Mouse (Mus musculus) left cerebral cortex, adult 8-10 months (tissue): Measurements from ENCODE around the gene Plrg1. TPM values are rescaled to one million over a fixed set of nuclear protein-coding genes. Genes with fewer than 3 reads are reported as not detected.
A peak's percentile ranks its signal among the peaks of the same experiment; 100 is the strongest.

Source experiments
- DNase-seq, 2 experiments: peaks; one replicate each; pipeline ENCODE4 v3.0.0; 2022; ENCODE audit warnings: low spot score in 2 of 2
- total RNA-seq, 4 experiments: library from RNA; stranded (reverse); gene quantifications; 2 replicates each; pipeline ENCODE4 v1.2.4; 2022

Plrg1 gene
- total RNA-seq, 4 experiments from 2014 or later = 43.0 to 46.5 (median 44.3) TPM

GRCm38 (mm10) chr3:83052102-83052501 lies 3.2 kb upstream of the Plrg1 start:
- no peak for DNase-seq

- no peak for DNase-seq
Measured at GRCm38 (mm10) chr3:83053126-83053525, 2.2 kb upstream of the Plrg1 start.

DNA sequence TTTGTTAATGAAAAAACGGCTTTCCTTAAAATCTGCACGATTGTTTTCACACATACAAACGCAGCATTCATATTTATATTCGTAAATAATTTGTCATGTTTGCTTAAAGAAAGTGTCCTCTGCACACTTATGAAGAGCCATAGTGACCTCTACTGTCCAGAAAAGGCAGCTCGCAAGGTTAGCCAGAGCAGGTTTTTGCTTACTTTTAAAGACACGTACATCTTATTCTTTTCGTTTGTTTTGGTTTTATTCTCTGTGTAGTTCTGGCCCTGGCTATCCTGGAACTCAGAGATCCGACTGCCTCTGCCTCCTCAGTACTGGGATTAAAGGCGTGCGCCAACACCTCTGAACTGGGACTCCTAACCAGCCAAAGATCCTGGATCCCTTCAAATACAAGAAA lies 1.6 kb upstream of the Plrg1 start:
- no peak for DNase-seq

DNA sequence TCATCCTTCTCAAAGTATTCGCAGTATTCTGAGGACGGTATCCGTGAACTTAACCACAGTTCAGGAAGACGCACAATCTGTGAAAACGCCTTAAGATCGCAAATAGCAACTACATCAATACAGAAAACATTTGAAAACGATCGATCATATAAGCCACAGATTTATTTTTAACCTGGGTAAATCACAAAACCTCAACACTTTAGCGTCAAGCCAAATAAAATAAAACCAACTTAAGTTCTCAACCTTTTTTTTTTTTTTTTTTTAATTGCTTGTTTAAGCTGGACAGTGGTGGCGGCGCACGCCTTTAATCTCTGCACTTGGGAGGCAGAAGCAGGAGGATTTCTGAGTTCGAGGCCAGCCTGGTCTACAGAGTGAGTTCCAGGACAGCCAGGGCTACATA lies 563 bp upstream of the Plrg1 start:
- DNase-seq = no peak

DNA sequence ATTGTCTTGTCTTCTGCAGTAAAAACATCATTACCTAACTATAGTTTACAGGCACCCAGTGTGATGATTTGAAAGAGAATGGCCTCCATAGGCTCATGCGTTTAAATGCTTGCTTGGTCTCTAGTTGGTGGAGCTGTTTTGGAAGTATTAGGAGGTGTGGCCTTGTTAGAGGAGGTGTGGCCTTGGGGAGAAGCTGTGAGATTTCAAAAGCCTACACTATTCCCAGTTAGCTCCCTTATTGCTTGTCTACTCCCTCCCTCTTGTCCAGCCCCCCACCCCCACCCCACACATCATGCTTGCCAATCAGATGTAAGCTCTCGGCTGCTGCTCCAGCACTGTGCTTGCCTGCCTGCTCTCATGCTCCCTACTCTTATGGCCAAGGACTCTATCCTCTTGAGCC lies 1.7 kb downstream of the Plrg1 start:
- DNase-seq = no peak

DNA sequence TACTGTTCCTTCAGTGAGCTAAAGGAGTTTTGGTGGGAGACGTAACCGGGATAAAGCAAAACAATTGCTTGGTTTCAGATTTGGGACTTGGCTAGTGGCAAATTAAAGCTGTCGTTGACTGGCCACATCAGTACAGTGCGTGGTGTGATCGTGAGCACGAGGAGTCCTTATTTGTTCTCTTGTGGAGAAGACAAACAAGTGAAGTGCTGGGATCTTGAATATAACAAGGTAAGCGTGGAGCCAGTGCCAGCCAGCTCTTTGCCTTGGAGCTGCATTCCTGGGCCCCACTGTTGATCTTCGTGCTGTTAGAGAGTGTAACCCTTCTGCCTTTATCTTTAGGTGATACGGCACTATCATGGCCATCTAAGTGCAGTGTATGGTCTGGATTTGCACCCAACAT lies 12.6 kb downstream of the Plrg1 start:
- DNase-seq = no peak

DNA sequence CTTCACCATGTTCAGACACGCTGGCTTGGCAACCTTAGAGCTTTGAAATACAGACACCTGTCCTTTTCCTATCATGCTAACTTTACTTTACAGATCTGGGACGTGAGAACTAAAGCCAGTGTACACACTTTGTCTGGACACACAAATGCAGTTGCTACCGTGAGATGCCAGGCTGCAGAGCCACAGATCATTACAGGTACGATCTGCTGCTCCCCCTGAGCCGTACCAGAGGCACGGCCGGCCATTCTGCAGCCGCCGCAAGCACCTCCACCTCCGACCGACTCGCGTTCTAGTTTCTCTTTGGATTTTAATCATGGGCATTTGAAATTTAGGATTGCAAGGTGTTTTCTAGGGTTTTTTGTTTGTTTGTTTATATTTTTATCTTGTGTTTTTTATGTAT lies 13.5 kb downstream of the Plrg1 start:
- DNase-seq = no peak

- no peak for DNase-seq
Measured at GRCm38 (mm10) chr3:83070231-83070630, 14.9 kb downstream of the Plrg1 start.

DNA sequence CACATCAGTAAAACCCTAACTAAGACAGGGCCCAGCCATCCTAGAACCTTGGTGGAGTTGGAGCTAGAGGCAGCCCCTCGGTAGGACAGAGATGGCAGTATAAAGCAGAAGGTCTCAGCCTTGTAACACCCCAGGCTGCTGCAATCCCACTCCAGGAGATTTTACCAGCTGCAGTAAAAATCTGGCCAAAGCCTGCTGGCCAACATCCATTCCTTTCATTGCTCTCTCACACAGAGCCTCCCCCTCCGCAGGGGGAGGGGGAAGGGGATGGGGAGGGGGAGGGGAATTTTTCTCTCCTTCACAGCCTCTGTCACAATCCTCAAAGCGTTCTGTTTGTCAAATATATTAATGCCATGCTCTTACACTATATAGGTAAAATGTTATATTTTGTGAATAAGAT lies 21.2 kb downstream of the Plrg1 start:
- DNase-seq = peak in 1 of 2 experiments; percentile 21

GRCm38 (mm10) chr3:83080567-83081055 lies 25.3 kb downstream of the Plrg1 start:
- peak in 1 of 2 experiments; percentile 29 for DNase-seq

- no peak for DNase-seq
Measured at GRCm38 (mm10) chr3:83097586-83097985, 42.3 kb downstream of the Plrg1 start.

- no peak for DNase-seq
Measured at GRCm38 (mm10) chr3:83098546-83099034, 43.3 kb downstream of the Plrg1 start.

- DNase-seq = no peak
Measured at GRCm38 (mm10) chr3:83099139-83099538, 43.8 kb downstream of the Plrg1 start.

DNA sequence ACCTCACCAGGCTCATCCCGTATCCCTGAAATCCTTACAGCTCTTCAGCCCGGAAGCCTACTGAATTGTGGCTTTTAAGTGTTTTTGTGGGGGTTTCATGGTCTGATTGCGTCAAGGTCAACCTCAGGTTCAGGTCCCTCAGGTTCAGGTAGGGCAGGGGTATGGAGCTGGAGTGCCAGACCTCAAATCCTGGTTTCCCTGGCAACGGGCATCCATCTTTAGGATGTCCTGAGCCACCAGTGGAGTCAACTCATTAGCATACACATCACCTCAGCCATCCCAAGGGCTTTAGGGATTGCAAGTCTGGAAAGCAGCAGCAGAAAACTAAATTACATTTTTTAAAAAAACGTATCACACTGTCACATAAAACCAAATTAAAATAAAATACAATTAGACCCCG lies 44.3 kb downstream of the Plrg1 start:
- no peak for DNase-seq

DNA sequence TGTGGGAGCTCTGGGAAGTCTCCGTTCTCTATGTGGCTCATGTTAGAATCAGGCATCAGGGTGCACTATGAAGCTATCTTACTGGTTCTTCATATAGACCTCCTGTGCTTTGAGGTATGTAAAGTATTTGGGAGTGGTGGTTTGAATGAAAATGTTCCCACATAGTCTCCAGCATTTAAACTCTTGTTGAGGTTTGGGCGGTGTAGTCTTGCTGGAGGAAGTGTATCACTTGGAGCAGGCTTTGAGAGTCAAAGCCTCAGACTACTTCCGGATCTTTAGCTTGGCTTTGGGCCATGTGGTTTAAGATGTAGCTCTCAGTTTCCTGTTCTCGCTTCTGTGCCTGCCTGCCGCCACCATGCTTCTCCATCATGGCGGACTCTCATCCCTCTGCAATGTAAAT lies 47.0 kb downstream of the Plrg1 start:
- no peak for DNase-seq

DNA sequence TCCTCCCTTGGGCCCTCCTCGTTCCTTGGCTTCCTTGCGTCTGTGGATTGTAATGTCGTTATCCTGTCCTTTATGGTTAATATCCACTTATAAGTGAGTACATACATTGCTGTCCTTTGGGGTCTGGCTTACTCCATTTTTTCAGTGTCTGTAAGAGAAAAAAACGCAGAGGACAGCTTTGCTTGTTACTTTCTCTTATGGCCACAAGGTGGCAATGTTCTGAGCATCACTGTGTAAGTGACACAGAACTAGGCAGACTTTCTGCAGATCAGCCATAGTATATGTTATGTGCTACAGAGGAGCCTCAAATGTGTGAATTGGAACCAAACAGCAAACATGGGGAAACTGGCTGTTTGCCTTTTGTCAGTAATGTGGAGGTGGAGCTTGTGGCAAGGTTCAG lies 54.8 kb downstream of the Plrg1 start:
- DNase-seq = no peak

DNA sequence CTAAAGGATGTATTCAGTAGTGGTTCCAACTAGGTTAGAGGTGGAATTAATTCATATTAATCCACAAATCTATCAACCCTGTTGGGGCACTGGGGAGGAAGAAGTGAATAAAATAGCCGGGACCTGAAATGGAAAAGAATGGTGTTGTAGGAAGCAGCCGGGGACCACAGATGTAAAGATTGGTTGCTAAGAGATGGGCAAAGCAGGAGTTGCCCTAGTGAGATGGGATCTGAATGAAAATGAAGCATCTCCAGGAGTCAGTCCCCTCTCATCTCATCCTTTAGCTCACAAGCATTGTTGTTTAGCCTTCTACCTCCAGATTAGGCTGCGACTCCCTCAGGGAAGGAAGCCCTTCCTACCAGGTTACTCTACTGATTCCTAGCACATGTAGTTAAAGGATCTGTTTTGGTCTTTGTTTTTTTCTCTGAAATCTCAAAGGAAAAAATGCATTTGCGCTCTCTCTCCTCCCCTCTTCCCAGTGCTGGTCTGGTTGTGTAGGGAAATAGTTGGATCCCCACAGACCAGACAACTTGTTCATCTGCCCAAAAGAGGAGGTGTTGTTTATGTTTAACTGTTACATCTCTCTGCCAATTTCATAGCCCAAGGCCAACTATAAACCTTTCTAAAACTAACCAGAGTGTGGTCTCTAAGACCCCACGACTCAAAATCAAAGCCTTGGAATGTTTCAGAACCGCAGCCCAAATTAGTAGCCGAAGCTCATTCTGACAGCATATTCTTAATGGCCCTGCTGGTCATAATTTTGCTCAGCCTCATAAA lies 56.4 kb downstream of the Plrg1 start:
- no peak for DNase-seq

- DNase-seq = no peak
Measured at GRCm38 (mm10) chr3:83112869-83113268, 57.5 kb downstream of the Plrg1 start.

GRCm38 (mm10) chr3:83114946-83115345 lies 59.6 kb downstream of the Plrg1 start:
- no peak for DNase-seq

DNA sequence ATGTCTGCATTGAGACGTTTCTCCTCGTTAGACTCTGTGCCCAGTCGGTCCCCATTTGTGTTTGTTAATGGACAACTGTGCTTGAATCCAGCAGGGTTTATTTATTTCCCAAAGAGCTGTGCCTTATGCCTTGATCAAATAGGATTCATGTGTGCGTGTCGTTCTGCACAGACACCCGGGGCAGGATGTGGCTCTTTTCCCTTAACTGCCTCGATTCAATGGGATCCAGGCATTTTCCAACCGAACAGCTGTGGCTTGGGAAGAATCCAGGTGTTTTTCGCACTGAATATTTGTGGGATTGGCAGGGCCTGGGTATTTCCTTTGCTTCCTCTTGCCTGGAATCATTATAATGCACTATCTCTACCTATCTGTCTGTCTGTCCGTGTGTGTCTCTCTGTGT lies 62.3 kb downstream of the Plrg1 start:
- DNase-seq = no peak
